Mouse (Mus musculus) MEL (cell line): ENCODE measurements at regions not wholly inside any gene's neighbourhood (a gene's known extent, or its start where the extent isn't known, plus 50 kb on each side); places are given as distances from the start of the nearest gene placed in this dataset.

Source experiments
- DNase-seq: peaks from one replicate; pipeline ENCODE4 v3.0.0; 2011; ENCODE audit warnings: low read depth, low spot score
- H3K27ac ChIP-seq: 2 replicates; pipeline ENCODE4 v1.5.1; 2012; ENCODE audit warnings: low read depth, mild to moderate bottlenecking, control low read depth, low read length, moderate library complexity; ENCODE audit not compliant: control insufficient read depth
- H3K27me3 ChIP-seq, 2 experiments: fragments of 150-350 bp in 1 of 2; sonication (generic) in 1 of 2; 2 replicates each; pipeline ENCODE4 v1.6.1; 2012; ENCODE audit warnings: low read length in 2 of 2, mild to moderate bottlenecking in 2 of 2, improper control_type of control experiment in 1 of 2, moderate library complexity in 1 of 2; ENCODE audit not compliant: insufficient read depth in 2 of 2, control insufficient read depth in 1 of 2
- H3K36me3 ChIP-seq, 2 experiments: 2 replicates each; pipeline ENCODE4 v1.6.1; 2012 to 2014; ENCODE audit warnings: low read length in 2 of 2, improper control_type of control experiment in 1 of 2, inconsistent platforms in 1 of 2, mild to moderate bottlenecking in 1 of 2; ENCODE audit not compliant: insufficient read depth in 2 of 2, control insufficient read depth in 1 of 2
- H3K4me1 ChIP-seq, 2 experiments: fragments of 150-350 bp in 1 of 2; sonication (generic) in 1 of 2; 2 replicates each; pipeline ENCODE4 v1.6.1; 2012; ENCODE audit warnings: low read length in 2 of 2, improper control_type of control experiment in 1 of 2, mild to moderate bottlenecking in 1 of 2; ENCODE audit not compliant: insufficient read depth in 2 of 2, control insufficient read depth in 1 of 2
- H3K4me3 ChIP-seq, 2 experiments: fragments of 150-350 bp in 1 of 2; sonication (generic) in 1 of 2; 2 replicates each; pipeline ENCODE4 v1.5.1; 2012; ENCODE audit warnings: low read depth in 2 of 2, low read length in 2 of 2, mild to moderate bottlenecking in 2 of 2, moderate library complexity in 2 of 2, control low read depth in 1 of 2, improper control_type of control experiment in 1 of 2; ENCODE audit not compliant: control insufficient read depth in 1 of 2, insufficient read depth in 1 of 2
- H3K79me2 ChIP-seq: 2 replicates; pipeline ENCODE4 v1.6.1; 2012; ENCODE audit warnings: mild to moderate bottlenecking, low read length, moderate library complexity; ENCODE audit not compliant: control insufficient read depth, poor library complexity, insufficient read depth
- H3K9ac ChIP-seq: 2 replicates; pipeline ENCODE4 v1.6.1; 2012; ENCODE audit warnings: low read depth, mild to moderate bottlenecking, control low read depth, low read length, moderate library complexity; ENCODE audit not compliant: control insufficient read depth, poor library complexity, severe bottlenecking
- H3K9me3 ChIP-seq: fragments of 150-350 bp; sonication (generic); replicated peaks from 2 replicates; pipeline ENCODE4 v1.6.1; 2012; ENCODE audit warnings: mild to moderate bottlenecking, low read length, improper control_type of control experiment, moderate library complexity; ENCODE audit not compliant: insufficient read depth
- CHD1 ChIP-seq: IDR thresholded peaks from 2 replicates; pipeline ENCODE4 v1.6.1; 2012; ENCODE audit warnings: low read depth, mild to moderate bottlenecking, inconsistent platforms, low read length, improper control_type of control experiment
- CHD2 ChIP-seq: IDR thresholded peaks from 2 replicates; pipeline ENCODE4 v1.6.1; 2011; ENCODE audit warnings: low read length, improper control_type of control experiment
- E2F4 ChIP-seq: IDR thresholded peaks from 2 replicates; pipeline ENCODE4 v1.6.1; 2011; ENCODE audit warnings: low read depth, low read length, improper control_type of control experiment, borderline replicate concordance
- ELF1 ChIP-seq: IDR thresholded peaks from 2 replicates; pipeline ENCODE4 v1.6.1; 2014; ENCODE audit warnings: low read depth, mild to moderate bottlenecking, inconsistent platforms, low read length, improper control_type of control experiment, moderate library complexity
- EP300 ChIP-seq, 2 experiments: IDR thresholded peaks; 2 replicates each; pipeline ENCODE4 v1.6.1; 2011; ENCODE audit warnings: improper control_type of control experiment in 2 of 2, low read length in 2 of 2, low read depth in 1 of 2, mild to moderate bottlenecking in 1 of 2
- ETS1 ChIP-seq: IDR thresholded peaks from 2 replicates; pipeline ENCODE4 v1.6.1; 2012; ENCODE audit warnings: low read depth, mild to moderate bottlenecking, inconsistent platforms, low read length, improper control_type of control experiment, moderate library complexity
- GATA1 ChIP-seq: IDR thresholded peaks from 2 replicates; pipeline ENCODE4 v1.6.1; 2011; ENCODE audit warnings: low read depth, low read length, improper control_type of control experiment
- HCFC1 ChIP-seq: IDR thresholded peaks from 2 replicates; pipeline ENCODE4 v1.6.1; 2012; ENCODE audit warnings: low read depth, mild to moderate bottlenecking, inconsistent platforms, low read length, improper control_type of control experiment, moderate library complexity
- KAT2A ChIP-seq: conservative IDR thresholded peaks from 2 replicates; pipeline ENCODE4 v1.6.1; 2012; ENCODE audit warnings: low read depth, low read length, improper control_type of control experiment, inconsistent platforms
- MAX ChIP-seq: IDR thresholded peaks from 2 replicates; pipeline ENCODE4 v1.6.1; 2011; ENCODE audit warnings: low read length, improper control_type of control experiment
- MAZ ChIP-seq: IDR thresholded peaks from 2 replicates; pipeline ENCODE4 v1.6.1; 2012; ENCODE audit warnings: low read depth, mild to moderate bottlenecking, inconsistent platforms, low read length, improper control_type of control experiment
- MEF2A ChIP-seq: IDR thresholded peaks from 2 replicates; pipeline ENCODE4 v1.6.1; 2014; ENCODE audit warnings: low read depth, mild to moderate bottlenecking, inconsistent platforms, low read length, improper control_type of control experiment; ENCODE audit not compliant: poor library complexity, insufficient replicate concordance, severe bottlenecking; ENCODE audit errors: extremely low read depth
- NELFE ChIP-seq: IDR thresholded peaks from 2 replicates; pipeline ENCODE4 v1.6.1; 2011; ENCODE audit warnings: low read depth, low read length, improper control_type of control experiment
- NRF1 ChIP-seq: IDR thresholded peaks from 2 replicates; pipeline ENCODE4 v1.6.1; 2014; ENCODE audit warnings: low read depth, mild to moderate bottlenecking, inconsistent platforms, low read length, improper control_type of control experiment, moderate library complexity; ENCODE audit not compliant: poor library complexity, insufficient read depth, severe bottlenecking
- POLR2A ChIP-seq, 2 experiments: IDR thresholded peaks; 2 replicates each; pipeline ENCODE4 v1.6.1; 2011 to 2012; ENCODE audit warnings: low read length in 2 of 2, mild to moderate bottlenecking in 2 of 2, control low read depth in 1 of 2, improper control_type of control experiment in 1 of 2, low read depth in 1 of 2, moderate library complexity in 1 of 2; ENCODE audit not compliant: control insufficient read depth in 1 of 2, insufficient read depth in 1 of 2, poor library complexity in 1 of 2
- POLR2AphosphoS2 ChIP-seq: IDR thresholded peaks from 2 replicates; pipeline ENCODE4 v1.6.1; 2011; ENCODE audit warnings: low read length, improper control_type of control experiment
- RCOR1 ChIP-seq: IDR thresholded peaks from 2 replicates; pipeline ENCODE4 v1.6.1; 2012; ENCODE audit warnings: low read depth, mild to moderate bottlenecking, inconsistent platforms, low read length, improper control_type of control experiment
- SMC3 ChIP-seq: IDR thresholded peaks from 2 replicates; pipeline ENCODE4 v1.6.1; 2011; ENCODE audit warnings: low read depth, low read length, improper control_type of control experiment
- TAL1 ChIP-seq: IDR thresholded peaks from 2 replicates; pipeline ENCODE4 v1.6.1; 2012; ENCODE audit warnings: mild to moderate bottlenecking, inconsistent platforms, low read length, moderate library complexity, mixed read lengths
- TBP ChIP-seq: IDR thresholded peaks from 2 replicates; pipeline ENCODE4 v1.8.0; 2011; ENCODE audit warnings: low read depth, low read length, improper control_type of control experiment
- ZC3H11A ChIP-seq: IDR thresholded peaks from 2 replicates; pipeline ENCODE4 v1.6.1; 2012; ENCODE audit warnings: low read depth, mild to moderate bottlenecking, inconsistent platforms, low read length, improper control_type of control experiment
- ZKSCAN1 ChIP-seq: IDR thresholded peaks from 2 replicates; pipeline ENCODE4 v1.6.1; 2012; ENCODE audit warnings: low read depth, mild to moderate bottlenecking, inconsistent platforms, low read length, improper control_type of control experiment, moderate library complexity
- ZMIZ1 ChIP-seq: IDR thresholded peaks from 2 replicates; pipeline ENCODE4 v1.6.1; 2012; ENCODE audit warnings: low read depth, mild to moderate bottlenecking, inconsistent platforms, low read length, improper control_type of control experiment, moderate library complexity

GRCm38 (mm10) chr3:20831038-20831437, 464.1 kb upstream of the Agtr1b start:
- no peak for TF ChIP-seq SMC3
- TF ChIP-seq TAL1 = no peak
- no peak overlapping the region for H3K4me3 ChIP-seq
- H3K4me1 ChIP-seq = no peaks in the 10 kb centered on the region
- H3K79me2 ChIP-seq = no peaks in the 10 kb centered on the region
- H3K27ac ChIP-seq = no peak overlapping the region
- H3K9me3 ChIP-seq = no peaks in the 10 kb centered on the region
- no peak overlapping the region for H3K9ac ChIP-seq
- DNase-seq = no peak
- H3K27me3 ChIP-seq = no peaks in the 10 kb centered on the region
- H3K36me3 ChIP-seq = peaks cover 0 to 9% of the 10 kb centered on the region in 2 experiments; a peak in 2 of 4 replicates

GRCm38 (mm10) chr3:20829391-20829790, 462.4 kb upstream of the Agtr1b start:
- Histone ChIP-seq H3K4me3 (no peak overlapping the region), H3K4me1 (no peaks in the 10 kb centered on the region; a peak in 1 of 4 replicates), H3K36me3 (peaks cover 0 to 13% of the 10 kb centered on the region in 2 experiments; a peak in 2 of 4 replicates), H3K9me3 (no peaks in the 10 kb centered on the region), H3K9ac (no peak overlapping the region), H3K27ac (no peak overlapping the region), H3K27me3 (no peaks in the 10 kb centered on the region), H3K79me2 (no peaks in the 10 kb centered on the region)
- TF ChIP-seq NELFE (no peak), CHD2 (no peak), ZC3H11A (no peak), NRF1 (no peak), ZKSCAN1 (no peak), HCFC1 (no peak), KAT2A (no peak), E2F4 (no peak), MEF2A (no peak), TAL1 (no peak), ELF1 (no peak), CHD1 (no peak), TBP (no peak), GATA1 (no peak)
- no peak for DNase-seq

GRCm38 (mm10) chr3:20828811-20829210, 461.8 kb upstream of the Agtr1b start:
- DNase-seq = no peak
- Histone ChIP-seq H3K36me3 (peaks cover 0 to 13% of the 10 kb centered on the region in 2 experiments; a peak in 2 of 4 replicates), H3K4me3 (no peak overlapping the region), H3K9me3 (no peaks in the 10 kb centered on the region), H3K79me2 (no peaks in the 10 kb centered on the region), H3K27me3 (no peaks in the 10 kb centered on the region), H3K4me1 (no peaks in the 10 kb centered on the region; a peak in 1 of 4 replicates), H3K9ac (no peak overlapping the region), H3K27ac (no peak overlapping the region)
- TF ChIP-seq ZMIZ1 = no peak
- no peak for TF ChIP-seq RCOR1
- no peak for TF ChIP-seq TAL1
- no peak for TF ChIP-seq ETS1
- no peak for TF ChIP-seq GATA1
- no peak for TF ChIP-seq POLR2AphosphoS2
- TF ChIP-seq EP300 (IDR thresholded peaks at IDR 0.05; ENCODE audit: low read depth in 1 of 2, low read length in 2 of 2) = no peak
- no peak for TF ChIP-seq NRF1
- TF ChIP-seq POLR2A (IDR thresholded peaks at IDR 0.05; ENCODE audit: control insufficient read depth in 1 of 2, insufficient read depth in 1 of 2, low read depth in 1 of 2, low read length in 2 of 2, poor library complexity in 1 of 2) = no peak
- no peak for TF ChIP-seq MAX
- TF ChIP-seq KAT2A = no peak
- TF ChIP-seq MAZ = no peak
- TF ChIP-seq NELFE = no peak
